Mouse (Mus musculus): ENCODE data around the gene Nudt4.
"Not testable (repeated sequence)": the region's sequence is repeated elsewhere in the genome, so short reads cannot be mapped to it uniquely, and the experiment has no call there.

The Nudt4 gene

GRCm38 (mm10) chr10:95567550-95567949, 3.6 kb upstream of the Nudt4 start:
- DNase-seq (ENCODE audit: low spot score) = no peak

- DNase-seq (ENCODE audit: low spot score) = no peak
Observed at GRCm38 (mm10) chr10:95566786-95567185, 2.8 kb upstream of the Nudt4 start.

- no peak for DNase-seq (ENCODE audit: low spot score)
Observed at GRCm38 (mm10) chr10:95565156-95565854, 1.4 kb upstream of the Nudt4 start.

GRCm38 (mm10) chr10:95562859-95563841, 796 bp downstream of the Nudt4 start:
- peak; percentile 49 for DNase-seq (ENCODE audit: low spot score)

GRCm38 (mm10) chr10:95562395-95562794, 1.6 kb downstream of the Nudt4 start:
- DNase-seq (ENCODE audit: low spot score) = no peak

- no peak for DNase-seq (ENCODE audit: low spot score)
Observed at GRCm38 (mm10) chr10:95561616-95562015, 2.3 kb downstream of the Nudt4 start.

GRCm38 (mm10) chr10:95560394-95560983, 3.5 kb downstream of the Nudt4 start:
- no peak for DNase-seq (ENCODE audit: low spot score)

GRCm38 (mm10) chr10:95559426-95559825, 4.5 kb downstream of the Nudt4 start:
- no peak for DNase-seq (ENCODE audit: low spot score)

- peak; percentile 67 for DNase-seq (ENCODE audit: low spot score)
Observed at GRCm38 (mm10) chr10:95557337-95557828, 6.6 kb downstream of the Nudt4 start.

GRCm38 (mm10) chr10:95555866-95556265, 8.1 kb downstream of the Nudt4 start:
- DNase-seq (ENCODE audit: low spot score) = no peak

GRCm38 (mm10) chr10:95552326-95552725, 11.6 kb downstream of the Nudt4 start:
- no peak for DNase-seq (ENCODE audit: low spot score)

- peak; percentile 66 for DNase-seq (ENCODE audit: low spot score)
Observed at GRCm38 (mm10) chr10:95551752-95552151, 12.2 kb downstream of the Nudt4 start.

GRCm38 (mm10) chr10:95550506-95550905, 13.4 kb downstream of the Nudt4 start:
- peak; percentile 60 for DNase-seq (ENCODE audit: low spot score)

- not testable (repeated sequence) for DNase-seq (ENCODE audit: low spot score)
Observed at GRCm38 (mm10) chr10:95549080-95549479, 14.9 kb downstream of the Nudt4 start.

- DNase-seq (ENCODE audit: low spot score) = no peak
Observed at GRCm38 (mm10) chr10:95548154-95548826, 15.7 kb downstream of the Nudt4 start.

- DNase-seq (ENCODE audit: low spot score) = no peak
Observed at GRCm38 (mm10) chr10:95546178-95546577, 17.8 kb downstream of the Nudt4 start.

- no peak for DNase-seq (ENCODE audit: low spot score)
Observed at GRCm38 (mm10) chr10:95545051-95545450, 18.9 kb downstream of the Nudt4 start.

- DNase-seq (ENCODE audit: low spot score) = no peak
Observed at GRCm38 (mm10) chr10:95544651-95545050, 19.3 kb downstream of the Nudt4 start.

GRCm38 (mm10) chr10:95544004-95544403, 19.9 kb downstream of the Nudt4 start:
- DNase-seq (ENCODE audit: low spot score) = no peak

GRCm38 (mm10) chr10:95543377-95543776, 20.6 kb downstream of the Nudt4 start:
- DNase-seq (ENCODE audit: low spot score) = no peak

- no peak for DNase-seq (ENCODE audit: low spot score)
Observed at GRCm38 (mm10) chr10:95542916-95543315, 21.0 kb downstream of the Nudt4 start.

- DNase-seq (ENCODE audit: low spot score) = no peak
Observed at GRCm38 (mm10) chr10:95539841-95540240, 24.1 kb downstream of the Nudt4 start.

All from retina, embryonic 14.5 days (tissue).